Mouse (Mus musculus) liver, postnatal 0 days (tissue): ENCODE results near the gene Igf2bp1. TPM values are rescaled to one million over a fixed set of nuclear protein-coding genes. Genes with fewer than 3 reads are reported as not detected.
A peak's percentile ranks its signal among the peaks of the same experiment; 100 is the strongest.

Experiments used
- ATAC-seq: fragments of 200-750 bp; cut with Nextera tagmentation; 2 replicates; pipeline ENCODE4 v1.8.0; 2017; ENCODE audit warnings: mild to moderate bottlenecking, moderate library complexity
- DNase-seq: peaks from one replicate; pipeline ENCODE4 v3.0.0-alpha.2; 2016
- H3K27ac ChIP-seq: fragments of 300-500 bp; sonication (generic); 2 replicates; pipeline ENCODE4 v1.5.1; 2014; ENCODE audit warnings: antibody characterized with exemption, moderate library complexity, mild to moderate bottlenecking, low read depth
- H3K27me3 ChIP-seq: fragments of 300-500 bp; sonication (generic); 2 replicates; pipeline ENCODE4 v1.6.1; 2014; ENCODE audit warnings: low read length, control low read depth, mixed read lengths; ENCODE audit not compliant: insufficient read depth
- H3K36me3 ChIP-seq: fragments of 300-500 bp; sonication (generic); replicated peaks from 2 replicates; pipeline ENCODE4 v1.6.1; 2014; ENCODE audit warnings: mild to moderate bottlenecking, control low read depth, low read length, moderate library complexity, mixed read lengths; ENCODE audit not compliant: insufficient read depth
- H3K4me1 ChIP-seq: fragments of 300-500 bp; sonication (generic); 2 replicates; pipeline ENCODE4 v1.6.1; 2014; ENCODE audit warnings: antibody characterized with exemption, mild to moderate bottlenecking, control low read depth; ENCODE audit not compliant: insufficient read depth
- H3K4me2 ChIP-seq: fragments of 300-500 bp; sonication (generic); 2 replicates; pipeline ENCODE4 v1.6.1; 2014; ENCODE audit warnings: low read depth, mild to moderate bottlenecking, low read length, moderate library complexity, mixed read lengths
- H3K4me3 ChIP-seq: fragments of 300-500 bp; sonication (generic); 2 replicates; pipeline ENCODE4 v1.5.1; 2014; ENCODE audit warnings: low read depth, low read length
- H3K9ac ChIP-seq: fragments of 300-500 bp; sonication (generic); replicated peaks from 2 replicates; pipeline ENCODE4 v1.6.1; 2014; ENCODE audit warnings: mild to moderate bottlenecking, moderate library complexity
- H3K9me3 ChIP-seq: fragments of 300-500 bp; sonication (generic); 2 replicates; pipeline ENCODE4 v1.6.1; 2016; ENCODE audit warnings: mild to moderate bottlenecking, control low read depth, low read length, mixed read lengths
- CTCF ChIP-seq: sonication (generic); IDR thresholded peaks from 2 replicates; pipeline ENCODE4 v1.5.1; 2016; ENCODE audit warnings: antibody characterized with exemption, low read depth
- EP300 ChIP-seq: IDR thresholded peaks from 2 replicates; pipeline ENCODE4 v1.6.1; 2016; ENCODE audit warnings: antibody characterized with exemption, low read depth, mild to moderate bottlenecking
- WGBS: fragments of 180-500 bp; shearing (Covaris S2); extraction: QIAGEN DNeasy Blood & Tissue Kit; methylation state at CpG from one replicate; pipeline ENCODE4 v1.1.7; 2014; ENCODE audit not compliant: insufficient replicate concordance; 5-methylcytosine and 5-hydroxymethylcytosine counted together
- polyA plus RNA-seq: library from polyadenylated mRNA; unstranded; fragments of >200 nt; fragmentation: Nextera tagmentation; extraction: Ambion mirVana; gene quantifications from 2 replicates; pipeline ENCODE4 v1.2.1, GENCODE M21; 2015

The Igf2bp1 gene
- 1.6 and 2.8 TPM in 2 replicates for polyA plus RNA-seq

DNA sequence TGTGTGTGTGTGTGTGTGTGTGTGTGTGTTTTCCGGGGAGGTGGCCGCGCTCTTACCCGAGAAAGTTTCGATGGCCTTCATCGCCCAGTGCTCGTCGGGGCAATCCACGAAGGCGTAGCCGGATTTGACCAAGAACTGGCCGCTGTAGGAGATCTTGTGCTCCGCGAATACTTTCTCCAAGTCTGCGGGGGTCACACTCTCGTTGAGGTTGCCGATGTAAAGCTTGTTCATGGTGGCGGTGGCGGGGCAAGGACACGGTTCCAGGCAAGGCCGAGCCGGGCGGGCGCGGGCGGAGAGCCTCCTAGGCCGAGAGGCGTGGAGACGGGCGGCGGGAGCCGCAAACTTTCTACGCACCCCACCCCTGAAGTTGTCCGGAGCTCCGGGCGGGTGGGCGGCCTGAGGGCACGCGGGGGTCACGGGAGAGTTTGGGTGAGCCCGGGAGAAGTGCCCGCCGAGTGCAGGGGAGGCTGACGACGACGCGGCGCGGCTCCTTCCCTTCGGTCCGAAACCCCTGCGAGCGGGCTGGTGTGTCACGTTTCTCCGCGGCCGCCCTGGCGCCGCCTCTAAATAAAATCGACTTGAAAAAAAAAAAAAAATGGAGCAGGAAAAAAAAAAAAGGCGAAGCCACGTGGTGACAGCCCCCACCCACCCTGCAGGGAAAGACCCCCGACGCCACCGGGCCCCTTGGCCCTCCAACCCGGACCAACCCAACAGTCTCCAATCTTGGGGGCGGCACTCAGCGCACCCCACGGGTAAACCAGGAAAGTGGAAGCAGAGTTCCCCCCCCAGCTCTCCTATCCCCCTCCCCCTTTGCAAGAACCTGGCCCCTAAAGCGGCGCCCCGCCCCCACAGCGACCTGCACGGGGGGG is at the start of gene Igf2bp1:
Gene Igf2bp1, minus strand, starts transcription at position 538 of the 869 bp plus-strand sequence.
- peak; percentile 51 for DNase-seq
- ATAC-seq: peak; percentile 53
- no peaks in the 10 kb centered on the region for H3K36me3 ChIP-seq
- peaks cover 57% of the 10 kb centered on the region for H3K27me3 ChIP-seq
- H3K9me3 ChIP-seq: no peaks in the 10 kb centered on the region
- under 1% methylated on average over 67 of the region's 74 CpGs for WGBS
- H3K4me1 ChIP-seq: peaks cover 12% of the 10 kb centered on the region
- H3K27ac ChIP-seq: peak within 1 kb of the TSS; percentile 45
- H3K4me3 ChIP-seq: peak within 1 kb of the TSS; percentile 57
- H3K4me2 ChIP-seq: peak within 1 kb of the TSS; percentile 80
- H3K9ac ChIP-seq: peak within 1 kb of the TSS; percentile 68
- no peak for TF ChIP-seq EP300
- no peak for TF ChIP-seq CTCF

DNA sequence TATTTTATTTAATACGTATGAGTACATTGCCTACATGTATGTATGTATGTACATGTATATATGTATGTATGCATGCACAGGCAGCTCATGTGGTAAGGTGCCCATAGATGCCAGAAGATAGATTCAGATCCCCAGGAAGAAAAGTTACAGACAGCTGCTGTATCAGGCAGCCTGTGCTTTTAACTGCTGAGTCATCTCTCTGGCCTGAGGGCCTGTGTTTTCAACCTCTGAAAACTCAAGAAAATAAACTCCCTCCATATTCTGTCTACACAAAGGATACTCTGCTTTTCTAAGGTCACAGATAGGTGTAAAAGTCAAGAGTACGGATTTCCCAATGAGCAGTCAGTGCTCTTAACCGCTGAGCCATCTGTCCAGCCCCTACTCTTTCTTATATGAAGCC is 45.1 kb upstream of the Igf2bp1 start:
- ATAC-seq: no peak
- Histone ChIP-seq H3K4me2 (no peak overlapping the region), H3K9me3 (no peaks in the 10 kb centered on the region), H3K27ac (no peak overlapping the region), H3K4me3 (no peak overlapping the region), H3K27me3 (no peaks in the 10 kb centered on the region), H3K36me3 (peaks cover 81% of the 10 kb centered on the region), H3K9ac (no peak overlapping the region), H3K4me1 (peaks cover 2% of the 10 kb centered on the region; the same call in 1 of the 2 replicates)
- WGBS: 85% methylated on average over 3 of the region's 3 CpGs
- DNase-seq: no peak
- no peak for TF ChIP-seq EP300
- no peak for TF ChIP-seq CTCF

DNA sequence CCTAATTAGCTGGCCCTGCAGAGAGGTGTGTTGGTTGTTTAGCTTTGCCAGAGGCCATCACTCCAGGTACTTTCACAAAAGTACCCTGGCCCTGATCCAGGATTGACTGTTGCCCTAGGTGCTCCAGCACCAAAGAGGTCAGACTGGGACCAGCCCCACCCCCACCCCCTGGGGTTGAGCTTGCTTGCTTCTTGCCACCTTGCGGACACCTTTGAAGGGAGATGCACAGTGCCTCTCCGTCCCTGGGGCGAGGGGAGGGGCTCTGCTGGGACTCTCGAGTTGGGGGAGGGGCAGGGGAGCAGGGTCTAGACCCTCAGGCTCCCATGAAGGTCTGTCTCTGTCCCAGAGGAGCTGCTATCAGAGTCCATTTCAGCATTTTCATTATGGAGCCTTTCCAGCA is 44.2 kb upstream of the Igf2bp1 start:
- no peak overlapping the region for H3K4me3 ChIP-seq
- WGBS: 75% methylated on average over 4 of the region's 4 CpGs
- no peaks in the 10 kb centered on the region for H3K27me3 ChIP-seq
- peak; percentile 36; the same call in 1 of the 2 replicates for ATAC-seq
- no peak overlapping the region for H3K9ac ChIP-seq
- DNase-seq: peak; percentile 43
- H3K4me1 ChIP-seq: peaks cover 2% of the 10 kb centered on the region; the same call in 1 of the 2 replicates
- H3K4me2 ChIP-seq: no peak overlapping the region
- no peak overlapping the region for H3K27ac ChIP-seq
- TF ChIP-seq EP300 (no peak), CTCF (no peak)
- H3K36me3 ChIP-seq: peaks cover 77% of the 10 kb centered on the region
- H3K9me3 ChIP-seq: no peaks in the 10 kb centered on the region

DNA sequence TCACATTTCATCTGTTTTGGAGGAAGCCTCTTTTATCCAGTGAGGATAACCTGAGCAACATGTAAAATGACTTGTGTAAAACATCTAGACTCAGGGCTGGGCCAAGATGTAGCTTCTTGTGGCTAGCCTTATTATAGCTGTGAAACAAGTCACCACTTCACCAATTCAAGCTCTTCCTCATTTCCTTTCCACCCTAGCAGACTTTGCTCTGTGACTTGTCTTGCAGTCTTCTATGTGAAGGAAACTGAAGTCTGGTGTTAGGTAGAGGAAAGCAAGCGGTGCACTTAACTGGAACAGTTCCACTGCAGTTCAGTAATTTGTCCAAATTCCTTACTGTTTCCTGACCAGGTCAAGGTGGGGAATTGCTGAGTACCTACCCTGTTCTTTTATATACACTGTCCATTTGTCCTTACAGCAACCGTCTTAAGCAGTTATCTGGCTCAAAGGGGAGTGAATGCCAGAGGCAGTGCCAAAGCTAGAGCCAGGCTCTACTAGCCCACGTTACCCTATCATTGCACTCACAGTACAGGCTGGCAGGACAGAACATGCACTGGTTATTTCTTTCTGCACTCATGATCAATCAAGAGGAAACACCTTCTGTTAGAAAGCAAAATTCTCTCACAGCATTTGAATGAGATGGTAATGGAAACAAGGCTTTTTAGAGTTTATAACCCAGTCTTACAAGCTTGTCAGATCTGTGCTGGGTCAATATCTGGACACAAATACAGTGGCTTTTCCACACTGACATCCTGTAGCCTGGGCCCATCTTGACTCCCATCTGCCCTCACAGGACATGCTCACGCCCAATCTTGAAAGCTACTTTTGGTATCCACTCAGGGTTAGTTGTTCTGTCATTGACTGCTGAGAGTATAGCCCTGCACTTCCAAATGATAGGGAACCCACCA is 42.0 kb upstream of the Igf2bp1 start:
- no peak overlapping the region for H3K27ac ChIP-seq
- no peak for ATAC-seq
- no peaks in the 10 kb centered on the region for H3K9me3 ChIP-seq
- no peak overlapping the region for H3K4me2 ChIP-seq
- peaks cover 2% of the 10 kb centered on the region; the same call in 1 of the 2 replicates for H3K4me1 ChIP-seq
- no peak for DNase-seq
- 83% methylated on average over 4 of the region's 4 CpGs for WGBS
- H3K36me3 ChIP-seq: peaks cover 74% of the 10 kb centered on the region
- no peak overlapping the region for H3K4me3 ChIP-seq
- no peak overlapping the region for H3K9ac ChIP-seq
- H3K27me3 ChIP-seq: no peaks in the 10 kb centered on the region
- TF ChIP-seq CTCF: no peak
- no peak for TF ChIP-seq EP300

GRCm38 (mm10) chr11:96046793-96047192 is 41.1 kb upstream of the Igf2bp1 start:
- DNase-seq (no peak), ATAC-seq (no peak)
- Histone ChIP-seq H3K27ac (no peak overlapping the region), H3K36me3 (peaks cover 69% of the 10 kb centered on the region), H3K4me1 (peaks cover 2% of the 10 kb centered on the region; the same call in 1 of the 2 replicates), H3K9me3 (no peaks in the 10 kb centered on the region), H3K27me3 (no peaks in the 10 kb centered on the region), H3K4me3 (no peak overlapping the region), H3K9ac (no peak overlapping the region), H3K4me2 (no peak overlapping the region)
- WGBS: 60% methylated on average over 2 of the region's 2 CpGs
- TF ChIP-seq EP300 (no peak), CTCF (no peak)

DNA sequence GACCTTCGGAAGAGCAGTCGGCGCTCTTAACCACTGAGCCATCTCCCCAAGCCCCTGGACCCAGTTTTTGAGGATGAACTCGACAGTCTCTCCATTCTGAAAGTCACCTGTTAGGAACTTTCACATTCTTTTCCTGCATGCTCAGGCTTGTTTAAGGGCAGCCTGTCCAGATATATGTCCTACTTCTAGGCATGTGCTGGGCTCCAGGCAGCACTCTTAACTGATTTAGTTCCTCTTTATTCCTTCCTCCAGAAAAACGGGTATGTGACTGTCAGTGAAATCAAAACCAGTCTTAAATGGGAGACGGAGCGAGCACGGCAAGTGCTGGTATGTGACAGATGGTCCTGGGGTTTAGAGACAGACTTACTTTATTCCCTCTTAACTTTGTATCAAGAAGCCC is 40.3 kb upstream of the Igf2bp1 start:
- H3K4me2 ChIP-seq: no peak overlapping the region
- H3K36me3 ChIP-seq: peaks cover 65% of the 10 kb centered on the region
- H3K9me3 ChIP-seq: no peaks in the 10 kb centered on the region
- H3K27me3 ChIP-seq: no peaks in the 10 kb centered on the region
- peaks cover 2% of the 10 kb centered on the region; the same call in 1 of the 2 replicates for H3K4me1 ChIP-seq
- H3K27ac ChIP-seq: no peak overlapping the region
- no peak for TF ChIP-seq CTCF
- TF ChIP-seq EP300: no peak
- no peak overlapping the region for H3K4me3 ChIP-seq
- DNase-seq (no peak), ATAC-seq (no peak)
- 83% methylated on average over 8 of the region's 8 CpGs for WGBS
- H3K9ac ChIP-seq: no peak overlapping the region
